Mouse (Mus musculus): ENCODE data around the gene Fbxl15.

DNA sequence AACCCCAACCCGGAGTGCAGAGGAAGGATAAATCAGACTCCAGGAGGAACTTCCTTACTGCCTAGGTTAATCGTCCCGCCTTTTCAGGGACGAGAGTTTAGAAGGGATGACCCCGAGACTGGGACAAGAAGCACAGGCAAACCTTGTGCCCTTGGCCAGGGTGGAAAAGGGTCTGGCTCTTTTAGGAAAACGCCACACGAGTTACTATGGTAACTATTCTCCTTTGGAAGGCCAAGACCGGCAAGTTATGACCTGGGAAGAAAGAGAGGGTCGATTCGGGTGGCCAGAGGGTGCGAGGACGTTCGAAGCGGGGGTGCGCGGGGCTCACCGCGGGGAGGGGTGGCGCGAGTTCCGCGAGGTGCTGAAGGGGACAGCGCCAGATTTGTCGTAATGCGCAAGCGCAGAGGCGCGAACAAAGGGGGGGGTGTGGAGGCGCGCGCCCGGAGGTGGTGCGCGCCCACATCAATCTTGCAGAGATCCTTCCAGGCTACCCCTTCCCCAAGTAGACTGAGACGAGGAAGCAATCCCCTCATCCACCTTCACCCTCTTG lies 1.2 kb upstream of the Fbxl15 start, which contains the start of gene Psd:
- no peak for TF ChIP-seq EP300 (IDR thresholded peaks at IDR 0.05; ENCODE audit: low read depth)
- no peak for TF ChIP-seq CTCF (IDR thresholded peaks at IDR 0.05; ENCODE audit: low read depth)

Measured in liver, embryonic 14.5 days (tissue).